10 mouse cellular contexts compared by ENCODE assay signal in the genomic region with DNA sequence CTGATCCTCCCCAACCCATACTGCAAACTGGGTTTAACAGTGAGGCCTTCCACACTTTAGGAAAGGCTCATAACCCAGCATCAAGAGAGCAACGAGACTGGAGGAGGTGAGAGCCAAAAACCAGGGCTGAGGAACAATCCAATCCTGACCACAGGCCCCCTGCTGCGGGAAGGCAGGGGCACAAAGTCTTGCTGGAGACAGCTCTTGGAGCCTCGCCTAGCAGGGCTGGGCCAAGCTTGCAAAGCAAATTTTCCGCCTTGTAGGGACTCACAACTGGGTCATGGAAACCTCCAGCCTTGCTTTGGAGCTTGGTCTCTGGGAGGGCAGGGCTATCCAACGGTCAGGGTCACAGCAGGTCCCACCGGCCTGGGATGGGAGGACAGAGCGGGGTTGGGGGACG. TPM values are rescaled to one million over a fixed set of nuclear protein-coding genes. Genes with fewer than 3 reads are reported as not detected.
A peak's percentile ranks its signal among the peaks of the same experiment; 100 is the strongest.
DNase-seq lines count a peak whose midpoint lies in the region; ATAC-seq lines count a peak whose summit lies in the region.
"Had no signal": no experiment of that assay in that cellular context is flagged by ENCODE, and none has a peak within 500 bp of the region (broad histone marks: within the 10 kb centered on the region; RNA-seq: fewer than 3 reads in every experiment).

No protein-coding gene starts in this region.

- H3K4me1 ChIP-seq in kidney, embryonic 15.5 days = peaks cover 30% of the 10 kb centered on the region
- peaks cover 18% of the 10 kb centered on the region for H3K4me1 ChIP-seq in embryonic facial prominence, embryonic 11.5 days (ENCODE audit: control insufficient read depth, insufficient read depth, low read length)
- H3K4me1 ChIP-seq in forebrain, embryonic 11.5 days (replicated peaks; ENCODE audit: control insufficient read depth, insufficient read depth, low read length) = 0 out of 2 replicates have a peak, but pooled peaks cover under 1% of the 10 kb centered on the region

- H3K27me3 ChIP-seq in kidney, embryonic 15.5 days = peaks cover 3% of the 10 kb centered on the region; the same call in 1 of the 2 replicates
- no peaks in the 10 kb centered on the region for H3K27me3 ChIP-seq in embryonic facial prominence, embryonic 11.5 days (ENCODE audit: control insufficient read depth, insufficient read depth, low read length)
- no peaks in the 10 kb centered on the region for H3K27me3 ChIP-seq in forebrain, embryonic 11.5 days (ENCODE audit: control insufficient read depth, insufficient read depth, low read length)
- H3K27me3 ChIP-seq: lung, embryonic 15.5 days had no signal

- peak; percentile 64 for DNase-seq in kidney, adult 11 months
- peak; percentile 97 for DNase-seq in NIH3T3 (ENCODE audit: low read depth)
- DNase-seq in embryonic facial prominence, embryonic 11.5 days (ENCODE audit: low spot score) = no peak
- peak; percentile 28 to 34 for DNase-seq in layer of hippocampus, adult 8-10 months (ENCODE audit: low spot score in 2 of 2)
- DNase-seq in forebrain, embryonic 11.5 days (ENCODE audit: low spot score) = no peak

- no peaks in the 10 kb centered on the region for H3K9me3 ChIP-seq in kidney, embryonic 15.5 days (replicated peaks)
- no peaks in the 10 kb centered on the region for H3K9me3 ChIP-seq in embryonic facial prominence, embryonic 11.5 days (replicated peaks; ENCODE audit: control insufficient read depth, low read length)
- no peaks in the 10 kb centered on the region for H3K9me3 ChIP-seq in forebrain, embryonic 11.5 days (ENCODE audit: control insufficient read depth, low read length)
- H3K9me3 ChIP-seq: lung, embryonic 15.5 days had no signal

- no peak overlapping the region for H3K4me3 ChIP-seq in kidney, embryonic 15.5 days (replicated peaks)
- no peak overlapping the region for H3K4me3 ChIP-seq in embryonic facial prominence, embryonic 11.5 days (ENCODE audit: low read depth, low read length)
- H3K4me3 ChIP-seq in forebrain, embryonic 11.5 days (ENCODE audit: low read depth, low read length) = no peak overlapping the region
- H3K4me3 ChIP-seq: lung, embryonic 15.5 days had no signal

- H3K27ac ChIP-seq in kidney, embryonic 15.5 days = no peak overlapping the region
- H3K27ac ChIP-seq in embryonic facial prominence, embryonic 11.5 days (replicated peaks; ENCODE audit: low read depth, low read length) = 0 out of 2 replicates have a peak overlapping the region, but pooled peaks have one; percentile 28
- H3K27ac ChIP-seq in forebrain, embryonic 11.5 days (ENCODE audit: low read depth, low read length) = no peak overlapping the region
- H3K27ac ChIP-seq: lung, embryonic 15.5 days had no signal

- H3K36me3 ChIP-seq in kidney, embryonic 15.5 days = no peaks in the 10 kb centered on the region
- no peaks in the 10 kb centered on the region for H3K36me3 ChIP-seq in embryonic facial prominence, embryonic 11.5 days (replicated peaks; ENCODE audit: control insufficient read depth, insufficient read depth, low read depth, low read length)
- H3K36me3 ChIP-seq in forebrain, embryonic 11.5 days (ENCODE audit: control insufficient read depth, insufficient read depth, low read length) = no peaks in the 10 kb centered on the region
- H3K36me3 ChIP-seq: lung, embryonic 15.5 days had no signal

- no peak overlapping the region for H3K9ac ChIP-seq in kidney, embryonic 15.5 days
- no peak overlapping the region; the same call in 1 of the 2 replicates for H3K9ac ChIP-seq in embryonic facial prominence, embryonic 11.5 days (replicated peaks; ENCODE audit: low read length)
- H3K9ac ChIP-seq in forebrain, embryonic 11.5 days (ENCODE audit: low read length) = no peak overlapping the region
- H3K9ac ChIP-seq: lung, embryonic 15.5 days had no signal

- ATAC-seq in kidney, embryonic 15.5 days (replicated peaks; ENCODE audit: low FRiP score) = no peak
- ATAC-seq in embryonic facial prominence, embryonic 11.5 days (replicated peaks; ENCODE audit: insufficient number of reproducible peaks, low FRiP score, low TSS enrichment, low read depth) = no peak
- ATAC-seq in megakaryocyte, adult 5-6 weeks (ENCODE audit: poor library complexity, severe bottlenecking) = no peak
- no peak for ATAC-seq in forebrain, embryonic 11.5 days (replicated peaks; ENCODE audit: low FRiP score)
- ATAC-seq in megakaryocyte progenitor cell, adult 5-6 weeks (replicated peaks; ENCODE audit: poor library complexity) = no peak
- ATAC-seq: intestine, embryonic 16.5 days had no signal

- H3K4me2 ChIP-seq in kidney, embryonic 15.5 days = no peak overlapping the region
- H3K4me2 ChIP-seq in embryonic facial prominence, embryonic 11.5 days (ENCODE audit: low read depth, low read length) = no peak overlapping the region
- no peak overlapping the region for H3K4me2 ChIP-seq in forebrain, embryonic 11.5 days (ENCODE audit: low read depth, low read length, severe bottlenecking)
- H3K4me2 ChIP-seq: lung, embryonic 15.5 days had no signal

- WGBS in kidney, embryonic 15.5 days = 71% methylated on average over 8 of the region's 8 CpGs
- 71% methylated on average over 8 of the region's 8 CpGs for WGBS in embryonic facial prominence, embryonic 11.5 days
- 76% methylated on average over 8 of the region's 8 CpGs for WGBS in forebrain, embryonic 11.5 days

RNA-seq across cellular contexts. Expression of gene Prrx2, which starts 36.1 kb away (rescaled TPM):
- 10.6 and 10.9 TPM in 2 replicates for polyA plus RNA-seq in kidney, embryonic 15.5 days (2015; fragmentation: Nextera tagmentation; extraction: Ambion mirVana)
- polyA plus RNA-seq in embryonic facial prominence, embryonic 11.5 days (2014; fragmentation: Nextera tagmentation; extraction: Ambion mirVana) = 106 and 109 TPM in 2 replicates
- total RNA-seq in layer of hippocampus, adult 8-10 months (2022) = 1 to 10 TPM in 3 of 4 experiments, under 1 TPM in 1; 0.94 to 3.9 (median 1.9) TPM
- total RNA-seq in megakaryocyte, adult 5-6 weeks (2015) = not detected in 2 replicates
- not detected in 2 replicates for total RNA-seq in megakaryocyte, adult 5-6 weeks (2017)
- polyA plus RNA-seq in forebrain, embryonic 11.5 days (2014; fragmentation: Nextera tagmentation; extraction: Ambion mirVana) = 30.8 and 33.6 TPM in 2 replicates
- not detected in 2 replicates for total RNA-seq in megakaryocyte progenitor cell, adult 5-6 weeks (2015)
- total RNA-seq in megakaryocyte progenitor cell, adult 5-6 weeks (2017) = not detected in 2 replicates

RNA-seq across cellular contexts. Expression of gene Asb6, which starts 40.7 kb away (rescaled TPM):
- 35.5 and 38.3 TPM in 2 replicates for polyA plus RNA-seq in kidney, embryonic 15.5 days (2015; fragmentation: Nextera tagmentation; extraction: Ambion mirVana)
- 27.6 and 35.7 TPM in 2 replicates for polyA plus RNA-seq in embryonic facial prominence, embryonic 11.5 days (2014; fragmentation: Nextera tagmentation; extraction: Ambion mirVana)
- 10 to 100 TPM; 35.2 to 39.2 (median 37.5) TPM for total RNA-seq in layer of hippocampus, adult 8-10 months (2022)
- 4.3 and 6.1 TPM in 2 replicates for total RNA-seq in megakaryocyte, adult 5-6 weeks (2015)
- total RNA-seq in megakaryocyte, adult 5-6 weeks (2017) = 12.6 and 17.1 TPM in 2 replicates
- 41.9 and 42.5 TPM in 2 replicates for polyA plus RNA-seq in forebrain, embryonic 11.5 days (2014; fragmentation: Nextera tagmentation; extraction: Ambion mirVana)
- 8.2 and 11.0 TPM in 2 replicates for total RNA-seq in megakaryocyte progenitor cell, adult 5-6 weeks (2015)
- 23.9 and 24.2 TPM in 2 replicates for total RNA-seq in megakaryocyte progenitor cell, adult 5-6 weeks (2017)

RNA-seq across cellular contexts. Expression of gene Ptges, which starts 58.8 kb away (rescaled TPM):
- 13.3 and 13.5 TPM in 2 replicates for polyA plus RNA-seq in kidney, embryonic 15.5 days (2015; fragmentation: Nextera tagmentation; extraction: Ambion mirVana)
- 9.1 and 9.3 TPM in 2 replicates for polyA plus RNA-seq in embryonic facial prominence, embryonic 11.5 days (2014; fragmentation: Nextera tagmentation; extraction: Ambion mirVana)
- total RNA-seq in layer of hippocampus, adult 8-10 months (2022) = 1 to 10 TPM; 3.4 to 5.4 (median 5.2) TPM
- total RNA-seq in megakaryocyte, adult 5-6 weeks (2015) = 0.67 and 2.6 TPM in 2 replicates
- 0.77 and 3.9 TPM in 2 replicates for total RNA-seq in megakaryocyte, adult 5-6 weeks (2017)
- 4.2 and 5.5 TPM in 2 replicates for polyA plus RNA-seq in forebrain, embryonic 11.5 days (2014; fragmentation: Nextera tagmentation; extraction: Ambion mirVana)
- total RNA-seq in megakaryocyte progenitor cell, adult 5-6 weeks (2015) = 0.17 and 1.1 TPM in 2 replicates
- 0.71 and 2.6 TPM in 2 replicates for total RNA-seq in megakaryocyte progenitor cell, adult 5-6 weeks (2017)

Comparison
In these comparisons a context has a peak if more than half of its experiments do, and no peak if none do; other contexts are left out.
1. DNase-seq: peak in kidney, adult 11 months (single experiment), NIH3T3 (single experiment) and layer of hippocampus, adult 8-10 months (2 of 2); none in embryonic facial prominence, embryonic 11.5 days (single experiment) and forebrain, embryonic 11.5 days (single experiment).